Mouse (Mus musculus) neural tube, embryonic 12.5 days (tissue): ENCODE measurements around the gene Csf1. TPM values are rescaled to one million over a fixed set of nuclear protein-coding genes. Genes with fewer than 3 reads are reported as not detected.

Source experiments
- ATAC-seq: fragments of 200-750 bp; cut with Nextera tagmentation; 2 replicates; pipeline ENCODE4 v1.8.0; 2017; ENCODE audit warnings: low read depth, mild to moderate bottlenecking, moderate TSS enrichment, moderate library complexity; ENCODE audit not compliant: low FRiP score
- H3K27ac ChIP-seq: fragments of 300-500 bp; sonication (generic); 2 replicates; pipeline ENCODE4 v1.5.1; 2016
- H3K27me3 ChIP-seq: fragments of 300-500 bp; sonication (generic); replicated peaks from 2 replicates; pipeline ENCODE4 v1.6.1; 2016; ENCODE audit warnings: mild to moderate bottlenecking
- H3K36me3 ChIP-seq: fragments of 300-500 bp; sonication (generic); 2 replicates; pipeline ENCODE4 v1.6.1; 2016; ENCODE audit warnings: mild to moderate bottlenecking
- H3K4me1 ChIP-seq: fragments of 300-500 bp; sonication (generic); 2 replicates; pipeline ENCODE4 v1.6.1; 2016
- H3K4me2 ChIP-seq: fragments of 300-500 bp; sonication (generic); replicated peaks from 2 replicates; pipeline ENCODE4 v1.6.1; 2016; ENCODE audit warnings: mild to moderate bottlenecking
- H3K4me3 ChIP-seq: fragments of 300-500 bp; sonication (generic); 2 replicates; pipeline ENCODE4 v1.5.1; 2016
- H3K9ac ChIP-seq: fragments of 300-500 bp; sonication (generic); 2 replicates; pipeline ENCODE4 v1.6.1; 2016; ENCODE audit warnings: mild to moderate bottlenecking
- H3K9me3 ChIP-seq: fragments of 300-500 bp; sonication (generic); 2 replicates; pipeline ENCODE4 v1.6.1; 2016; ENCODE audit warnings: mild to moderate bottlenecking
- WGBS: fragments of 180-500 bp; shearing (Covaris S2); methylation state at CpG from one replicate; pipeline ENCODE4 v1.1.7; 2016; 5-methylcytosine and 5-hydroxymethylcytosine counted together
- polyA plus RNA-seq: library from polyadenylated mRNA; unstranded; fragments of >200 nt; fragmentation: Nextera tagmentation; extraction: Ambion mirVana; gene quantifications from 2 replicates; pipeline ENCODE4 v1.2.1, GENCODE M21; 2016

The Csf1 gene
- polyA plus RNA-seq, 1 experiment from 2014 or later, result 7.2 TPM

- Histone ChIP-seq H3K27me3 (no peaks in the 10 kb centered on the region), H3K36me3 (no peaks in the 10 kb centered on the region), H3K4me1 (peaks cover 7% of the 10 kb centered on the region; the same call in 1 of the 2 replicates), H3K9ac (no peak overlapping the region), H3K27ac (no peak overlapping the region), H3K4me2 (no peak overlapping the region), H3K9me3 (no peaks in the 10 kb centered on the region), H3K4me3 (no peak overlapping the region)
- no peak for ATAC-seq
- 41% methylated on average over 5 of the region's 5 CpGs for WGBS
These were observed 14.8 kb upstream of the Csf1 start for GRCm38 (mm10) chr3:107775056-107775455.

- WGBS, result 77% methylated on average over 5 of the region's 5 CpGs
- Histone ChIP-seq H3K4me3 (no peak overlapping the region), H3K4me1 (peaks cover 7% of the 10 kb centered on the region; the same call in 1 of the 2 replicates), H3K27ac (no peak overlapping the region), H3K9me3 (no peaks in the 10 kb centered on the region), H3K9ac (no peak overlapping the region), H3K27me3 (no peaks in the 10 kb centered on the region), H3K36me3 (no peaks in the 10 kb centered on the region), H3K4me2 (no peak overlapping the region)
- ATAC-seq, result no peak
These were observed 12.6 kb upstream of the Csf1 start for GRCm38 (mm10) chr3:107772860-107773259.

- no peak for ATAC-seq
- 91% methylated on average over 2 of the region's 2 CpGs for WGBS
- no peaks in the 10 kb centered on the region for H3K9me3 ChIP-seq
- H3K9ac ChIP-seq, result no peak overlapping the region
- H3K27ac ChIP-seq, result no peak overlapping the region
- no peak overlapping the region for H3K4me2 ChIP-seq
- no peaks in the 10 kb centered on the region for H3K4me1 ChIP-seq
- H3K36me3 ChIP-seq, result no peaks in the 10 kb centered on the region
- no peak overlapping the region for H3K4me3 ChIP-seq
- no peaks in the 10 kb centered on the region for H3K27me3 ChIP-seq
These were observed 9.4 kb upstream of the Csf1 start for GRCm38 (mm10) chr3:107769692-107770091.

- Histone ChIP-seq H3K27ac (no peak overlapping the region), H3K4me3 (no peak overlapping the region), H3K4me1 (no peaks in the 10 kb centered on the region), H3K27me3 (no peaks in the 10 kb centered on the region), H3K4me2 (no peak overlapping the region), H3K9me3 (no peaks in the 10 kb centered on the region), H3K36me3 (no peaks in the 10 kb centered on the region), H3K9ac (no peak overlapping the region)
- no peak for ATAC-seq
- WGBS, result 71% methylated on average over 8 of the region's 8 CpGs
These were observed 8.1 kb upstream of the Csf1 start for GRCm38 (mm10) chr3:107768104-107768989.

- H3K4me2 ChIP-seq, result no peak overlapping the region
- WGBS, result 77% methylated on average over 2 of the region's 2 CpGs
- no peak overlapping the region for H3K4me3 ChIP-seq
- no peaks in the 10 kb centered on the region for H3K9me3 ChIP-seq
- no peak for ATAC-seq
- no peak overlapping the region for H3K27ac ChIP-seq
- no peaks in the 10 kb centered on the region for H3K36me3 ChIP-seq
- H3K9ac ChIP-seq, result no peak overlapping the region
- H3K27me3 ChIP-seq, result no peaks in the 10 kb centered on the region
- no peaks in the 10 kb centered on the region for H3K4me1 ChIP-seq
These were observed 6.5 kb upstream of the Csf1 start for GRCm38 (mm10) chr3:107766804-107767203.

- H3K9me3 ChIP-seq, result no peaks in the 10 kb centered on the region
- no peak for ATAC-seq
- no peaks in the 10 kb centered on the region for H3K27me3 ChIP-seq
- no peak overlapping the region for H3K4me3 ChIP-seq
- 66% methylated on average over 2 of the region's 2 CpGs for WGBS
- no peaks in the 10 kb centered on the region for H3K4me1 ChIP-seq
- H3K36me3 ChIP-seq, result no peaks in the 10 kb centered on the region
- no peak overlapping the region for H3K4me2 ChIP-seq
- H3K27ac ChIP-seq, result no peak overlapping the region
- no peak overlapping the region for H3K9ac ChIP-seq
These were observed 5.7 kb upstream of the Csf1 start for GRCm38 (mm10) chr3:107765979-107766378.

GRCm38 (mm10) chr3:107763552-107763951 lies 3.3 kb upstream of the Csf1 start:
- Histone ChIP-seq H3K4me1 (peaks cover 16% of the 10 kb centered on the region; the same call in 1 of the 2 replicates), H3K9me3 (no peaks in the 10 kb centered on the region), H3K4me3 (no peak overlapping the region), H3K9ac (no peak overlapping the region), H3K27me3 (no peaks in the 10 kb centered on the region), H3K36me3 (no peaks in the 10 kb centered on the region), H3K4me2 (no peak overlapping the region), H3K27ac (no peak overlapping the region)
- ATAC-seq, result no peak
- WGBS, result 88% methylated on average over 4 of the region's 4 CpGs

- H3K9ac ChIP-seq, result no peak overlapping the region
- H3K27ac ChIP-seq, result no peak overlapping the region
- no peaks in the 10 kb centered on the region for H3K9me3 ChIP-seq
- no peak overlapping the region for H3K4me2 ChIP-seq
- no peak overlapping the region for H3K4me3 ChIP-seq
- H3K27me3 ChIP-seq, result no peaks in the 10 kb centered on the region
- H3K36me3 ChIP-seq, result no peaks in the 10 kb centered on the region
- ATAC-seq, result no peak
- 97% methylated on average over 5 of the region's 5 CpGs for WGBS
- H3K4me1 ChIP-seq, result peaks cover 19% of the 10 kb centered on the region; the same call in 1 of the 2 replicates
These were observed 1.2 kb upstream of the Csf1 start for GRCm38 (mm10) chr3:107761446-107761845.

- H3K27ac ChIP-seq, result 0 out of 2 replicates have a peak overlapping the region, but pooled peaks have one; percentile 57
- H3K4me1 ChIP-seq, result peaks cover 21% of the 10 kb centered on the region; the same call in 1 of the 2 replicates
- no peak overlapping the region for H3K4me3 ChIP-seq
These were observed 502 bp upstream of the Csf1 start for GRCm38 (mm10) chr3:107760771-107761170.

GRCm38 (mm10) chr3:107758638-107759037 lies 1.6 kb downstream of the Csf1 start:
- Histone ChIP-seq H3K9me3 (no peaks in the 10 kb centered on the region), H3K9ac (no peak overlapping the region), H3K27me3 (no peaks in the 10 kb centered on the region), H3K27ac (no peak overlapping the region), H3K36me3 (no peaks in the 10 kb centered on the region), H3K4me3 (peak overlapping the region; percentile 70; the same call in 1 of the 2 replicates), H3K4me2 (peak overlapping the region; percentile 76), H3K4me1 (peaks cover 22% of the 10 kb centered on the region; the same call in 1 of the 2 replicates)
- no peak for ATAC-seq
- 48% methylated on average over 3 of the region's 3 CpGs for WGBS

More at GRCm38 (mm10) chr3:107760771-107761170, 502 bp upstream of the Csf1 start:
- peak overlapping the region; percentile 76 for H3K4me2 ChIP-seq
- no peaks in the 10 kb centered on the region for H3K36me3 ChIP-seq
- WGBS, result 45% methylated on average over 1 of the region's 1 CpGs
- no peaks in the 10 kb centered on the region for H3K27me3 ChIP-seq
- peak overlapping the region; percentile 83; the same call in 1 of the 2 replicates for H3K9ac ChIP-seq
- ATAC-seq, result no peak
- H3K9me3 ChIP-seq, result no peaks in the 10 kb centered on the region

GRCm38 (mm10) chr3:107758176-107758575 lies 2.1 kb downstream of the Csf1 start:
- H3K9me3 ChIP-seq, result no peaks in the 10 kb centered on the region
- no peaks in the 10 kb centered on the region for H3K36me3 ChIP-seq
- 81% methylated on average over 2 of the region's 2 CpGs for WGBS
- no peak overlapping the region for H3K4me3 ChIP-seq
- H3K4me2 ChIP-seq, result peak overlapping the region; percentile 76
- H3K27ac ChIP-seq, result no peak overlapping the region
- peaks cover 22% of the 10 kb centered on the region; the same call in 1 of the 2 replicates for H3K4me1 ChIP-seq
- no peak for ATAC-seq
- no peaks in the 10 kb centered on the region for H3K27me3 ChIP-seq
- no peak overlapping the region for H3K9ac ChIP-seq

- no peak overlapping the region for H3K4me3 ChIP-seq
- peaks cover 22% of the 10 kb centered on the region; the same call in 1 of the 2 replicates for H3K4me1 ChIP-seq
- ATAC-seq, result no peak
- H3K9me3 ChIP-seq, result no peaks in the 10 kb centered on the region
- H3K4me2 ChIP-seq, result 0 out of 2 replicates have a peak overlapping the region, but pooled peaks have one; percentile 20
- H3K36me3 ChIP-seq, result no peaks in the 10 kb centered on the region
- no peak overlapping the region for H3K9ac ChIP-seq
- no peaks in the 10 kb centered on the region for H3K27me3 ChIP-seq
- no peak overlapping the region for H3K27ac ChIP-seq
- WGBS, result 92% methylated on average over 5 of the region's 5 CpGs
These were observed 2.7 kb downstream of the Csf1 start for GRCm38 (mm10) chr3:107757365-107758129.
